ENCODE assay signal across 13 mouse cellular contexts in the genomic region with DNA sequence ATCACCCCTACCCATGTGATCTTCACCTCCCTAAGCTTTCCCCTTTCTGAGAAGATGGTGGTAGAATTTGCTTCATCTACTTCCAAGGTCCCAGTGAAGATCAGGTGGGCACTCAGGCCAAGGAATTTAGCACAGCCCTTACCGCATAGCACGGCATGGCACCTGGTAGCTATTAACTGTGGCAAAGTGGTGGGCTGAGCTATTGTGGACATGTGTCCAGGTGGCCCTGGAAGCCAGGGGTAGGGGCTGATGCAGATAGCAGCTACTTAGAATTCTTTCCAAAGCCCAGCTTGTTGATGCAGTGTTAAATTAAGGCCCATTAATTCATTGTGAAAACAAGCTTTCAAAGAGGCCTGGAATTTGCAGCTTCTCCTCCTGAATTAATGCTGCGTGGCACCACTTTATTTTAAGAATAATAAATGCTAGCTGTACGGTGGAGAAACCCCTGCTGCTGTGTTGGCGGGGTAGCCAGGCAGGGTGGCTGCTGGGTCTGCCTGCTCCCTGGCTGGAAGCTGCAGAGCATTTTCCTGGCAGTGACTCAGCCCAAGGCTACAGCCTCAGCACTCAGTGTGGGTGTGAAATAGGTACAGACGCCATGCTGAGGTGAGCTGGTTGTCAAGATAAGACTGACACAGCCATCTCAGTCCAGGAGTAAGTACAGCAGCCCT.
DNase-seq lines count a peak whose midpoint lies in the region; ATAC-seq lines count a peak whose summit lies in the region.
"Had no signal": no experiment of that assay in that cellular context is flagged by ENCODE, and none has a peak within 500 bp of the region (broad histone marks: within the 10 kb centered on the region; RNA-seq: fewer than 3 reads in every experiment).

No protein-coding gene starts in this region.

- H3K9ac ChIP-seq in forebrain, embryonic 11.5 days (ENCODE audit: low read length) = no peak overlapping the region
- H3K9ac ChIP-seq in liver, embryonic 11.5 days (ENCODE audit: low read depth, low read length) = no peak overlapping the region
- H3K9ac ChIP-seq: limb, embryonic 13.5 days had no signal

- H3K36me3 ChIP-seq in forebrain, embryonic 10.5 days (replicated peaks) = no peaks in the 10 kb centered on the region
- no peaks in the 10 kb centered on the region for H3K36me3 ChIP-seq in forebrain, embryonic 11.5 days (ENCODE audit: control insufficient read depth, insufficient read depth, low read length)
- H3K36me3 ChIP-seq in embryonic facial prominence, embryonic 10.5 days (replicated peaks) = no peaks in the 10 kb centered on the region
- no peaks in the 10 kb centered on the region for H3K36me3 ChIP-seq in liver, embryonic 11.5 days (ENCODE audit: control insufficient read depth, insufficient read depth, low read length)
- H3K36me3 ChIP-seq: hindbrain, embryonic 10.5 days; limb, embryonic 13.5 days had no signal

- no peak overlapping the region for H3K4me3 ChIP-seq in forebrain, embryonic 10.5 days
- H3K4me3 ChIP-seq in forebrain, embryonic 11.5 days (ENCODE audit: low read depth, low read length) = no peak overlapping the region
- H3K4me3 ChIP-seq in embryonic facial prominence, embryonic 10.5 days = no peak overlapping the region
- H3K4me3 ChIP-seq in liver, embryonic 11.5 days (ENCODE audit: low read depth, low read length) = no peak overlapping the region
- H3K4me3 ChIP-seq: hindbrain, embryonic 10.5 days; limb, embryonic 13.5 days had no signal

- H3K27ac ChIP-seq in forebrain, embryonic 10.5 days = 0 out of 2 replicates have a peak overlapping the region, but pooled peaks have one; percentile 15
- H3K27ac ChIP-seq in forebrain, embryonic 11.5 days (ENCODE audit: low read depth, low read length) = no peak overlapping the region
- no peak overlapping the region for H3K27ac ChIP-seq in embryonic facial prominence, embryonic 10.5 days (replicated peaks)
- no peak overlapping the region for H3K27ac ChIP-seq in liver, embryonic 11.5 days (ENCODE audit: low read depth, low read length)
- H3K27ac ChIP-seq: hindbrain, embryonic 10.5 days; limb, embryonic 13.5 days had no signal

- ATAC-seq in forebrain, embryonic 11.5 days (replicated peaks; ENCODE audit: low FRiP score) = no peak
- no peak for ATAC-seq in liver, embryonic 11.5 days (replicated peaks; ENCODE audit: low FRiP score)
- ATAC-seq: CD4-positive, CD25-positive, alpha-beta regulatory T cell, adult 4 months had no signal

- H3K27me3 ChIP-seq in forebrain, embryonic 10.5 days (ENCODE audit: poor library complexity, severe bottlenecking) = no peaks in the 10 kb centered on the region
- no peaks in the 10 kb centered on the region for H3K27me3 ChIP-seq in forebrain, embryonic 11.5 days (ENCODE audit: control insufficient read depth, insufficient read depth, low read length)
- H3K27me3 ChIP-seq in embryonic facial prominence, embryonic 10.5 days (replicated peaks; ENCODE audit: low read depth, poor library complexity, severe bottlenecking) = no peaks in the 10 kb centered on the region
- H3K27me3 ChIP-seq in liver, embryonic 11.5 days (replicated peaks; ENCODE audit: control insufficient read depth, insufficient read depth, low read length) = no peaks in the 10 kb centered on the region
- H3K27me3 ChIP-seq: limb, embryonic 13.5 days had no signal

- intact Hi-C loops in left cerebral cortex, postnatal 10 days (cut with DNase I) = no loop called here
- intact Hi-C loops in left cerebral cortex, postnatal 25 days (cut with DNase I) = no loop called here

- DNase-seq in forebrain, embryonic 10.5 days (ENCODE audit: extremely low spot score, low spot score) = no peak
- no peak for DNase-seq in forebrain, embryonic 11.5 days (ENCODE audit: low spot score)
- peak; percentile 41 for DNase-seq in left cerebral cortex, adult 11 months (ENCODE audit: low spot score)
- DNase-seq in left cerebral cortex, postnatal 10 days (ENCODE audit: extremely low spot score in 1 of 2, low spot score in 2 of 2) = no peak
- peak; percentile 21 for DNase-seq in embryonic facial prominence, embryonic 10.5 days (ENCODE audit: low spot score)
- DNase-seq in left cerebral cortex, postnatal 25 days (ENCODE audit: low spot score in 2 of 2) = peak; percentile 9 to 19
- no peak for DNase-seq in thymus, postnatal 0 days (ENCODE audit: low spot score)
- no peak for DNase-seq in liver, embryonic 11.5 days (ENCODE audit: low spot score)
- DNase-seq: lung, postnatal 36 days; thymus, postnatal 4 days had no signal

- H3K9me3 ChIP-seq in forebrain, embryonic 10.5 days = peaks cover 10% of the 10 kb centered on the region; the same call in 1 of the 2 replicates
- no peaks in the 10 kb centered on the region; the same call in 1 of the 2 replicates for H3K9me3 ChIP-seq in forebrain, embryonic 11.5 days (ENCODE audit: control insufficient read depth, low read length)
- H3K9me3 ChIP-seq in embryonic facial prominence, embryonic 10.5 days = peaks cover 9% of the 10 kb centered on the region; the same call in 1 of the 2 replicates
- H3K9me3 ChIP-seq in liver, embryonic 11.5 days (ENCODE audit: control insufficient read depth, low read length) = no peaks in the 10 kb centered on the region

- 0 out of 2 replicates have a peak, but pooled peaks cover 4% of the 10 kb centered on the region for H3K4me1 ChIP-seq in forebrain, embryonic 10.5 days
- H3K4me1 ChIP-seq in forebrain, embryonic 11.5 days (replicated peaks; ENCODE audit: control insufficient read depth, insufficient read depth, low read length) = no peaks in the 10 kb centered on the region
- H3K4me1 ChIP-seq in embryonic facial prominence, embryonic 10.5 days = 0 out of 2 replicates have a peak, but pooled peaks cover 3% of the 10 kb centered on the region
- H3K4me1 ChIP-seq in liver, embryonic 11.5 days (replicated peaks; ENCODE audit: control insufficient read depth, insufficient read depth, low read length) = no peaks in the 10 kb centered on the region
- H3K4me1 ChIP-seq: hindbrain, embryonic 10.5 days had no signal

- no peak overlapping the region for H3K4me2 ChIP-seq in forebrain, embryonic 11.5 days (ENCODE audit: low read depth, low read length, severe bottlenecking)
- no peak overlapping the region for H3K4me2 ChIP-seq in liver, embryonic 11.5 days
- H3K4me2 ChIP-seq: limb, embryonic 13.5 days had no signal

- 63% methylated on average over 6 of the region's 6 CpGs for WGBS in forebrain, embryonic 10.5 days
- WGBS in forebrain, embryonic 11.5 days = 64% methylated on average over 6 of the region's 6 CpGs
- 62% methylated on average over 6 of the region's 6 CpGs for WGBS in embryonic facial prominence, embryonic 10.5 days
- 47% methylated on average over 6 of the region's 6 CpGs for WGBS in liver, embryonic 11.5 days

Comparison
In these comparisons a context has a peak if more than half of its experiments do, and no peak if none do; other contexts are left out.
1. DNase-seq: peak in left cerebral cortex, adult 11 months (single experiment), embryonic facial prominence, embryonic 10.5 days (single experiment) and left cerebral cortex, postnatal 25 days (2 of 2); none in forebrain, embryonic 10.5 days (single experiment), forebrain, embryonic 11.5 days (single experiment), left cerebral cortex, postnatal 10 days (0 of 2), thymus, postnatal 0 days (single experiment) and liver, embryonic 11.5 days (single experiment).